Mouse (Mus musculus) kidney, adult 2 months (tissue): Measurements from ENCODE around the gene Dsn1.

Experiments
- CTCF ChIP-seq: fragments of 200-500 bp; conservative IDR thresholded peaks from 2 replicates; pipeline ENCODE4 v1.5.1; 2011; ENCODE audit warnings: low read depth, mild to moderate bottlenecking, control low read depth, low read length, moderate library complexity, mixed read lengths; ENCODE audit not compliant: insufficient read depth, insufficient read length
- POLR2A ChIP-seq: fragments of 200-500 bp; IDR thresholded peaks from one replicate; pipeline ENCODE4 v1.6.1; 2011; ENCODE audit warnings: low read depth, low read length, control low read depth

DNA sequence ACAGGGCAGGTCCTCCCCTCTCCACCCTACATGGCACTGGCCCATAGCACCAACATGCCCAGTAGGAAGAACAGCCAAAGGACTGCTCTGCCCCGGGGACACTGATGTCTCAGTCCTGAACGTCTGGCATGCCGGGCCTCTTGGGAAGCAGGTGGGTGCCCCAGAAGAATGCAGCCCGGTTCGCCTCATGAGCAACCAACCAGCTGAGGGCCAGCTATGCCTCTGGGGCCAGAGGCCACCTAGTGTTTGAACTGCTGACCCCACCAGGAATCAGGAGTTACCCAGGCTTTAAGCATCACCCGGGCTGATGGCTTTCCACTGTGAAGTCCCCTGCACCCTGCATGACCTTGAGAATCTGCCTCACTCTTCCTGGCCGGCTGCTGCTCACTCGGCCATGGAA lies 45.5 kb upstream of the Dsn1 start:
- TF ChIP-seq POLR2A: no peak
- TF ChIP-seq CTCF: no peak
